Mouse (Mus musculus) liver, embryonic 14.5 days (tissue): Measurements from ENCODE around the gene Coro1b.

Experiments used
- CTCF ChIP-seq: IDR thresholded peaks from 2 replicates; pipeline ENCODE4 v1.5.1; 2016; ENCODE audit warnings: antibody characterized with exemption, low read depth, control low read depth
- EP300 ChIP-seq: IDR thresholded peaks from 2 replicates; pipeline ENCODE4 v1.6.1; 2016; ENCODE audit warnings: antibody characterized with exemption, low read depth

GRCm38 (mm10) chr19:4164721-4165120 lies 16.3 kb downstream of the Coro1b start:
- TF ChIP-seq CTCF, result no peak
- no peak for TF ChIP-seq EP300
